Mouse (Mus musculus): ENCODE results near the gene Cdh13. TPM values are rescaled to one million over a fixed set of nuclear protein-coding genes. Genes with fewer than 3 reads are reported as not detected.

The Cdh13 gene
- total RNA-seq, 4 experiments from 2014 or later: 74.1 to 101 (median 94.7) TPM

DNA sequence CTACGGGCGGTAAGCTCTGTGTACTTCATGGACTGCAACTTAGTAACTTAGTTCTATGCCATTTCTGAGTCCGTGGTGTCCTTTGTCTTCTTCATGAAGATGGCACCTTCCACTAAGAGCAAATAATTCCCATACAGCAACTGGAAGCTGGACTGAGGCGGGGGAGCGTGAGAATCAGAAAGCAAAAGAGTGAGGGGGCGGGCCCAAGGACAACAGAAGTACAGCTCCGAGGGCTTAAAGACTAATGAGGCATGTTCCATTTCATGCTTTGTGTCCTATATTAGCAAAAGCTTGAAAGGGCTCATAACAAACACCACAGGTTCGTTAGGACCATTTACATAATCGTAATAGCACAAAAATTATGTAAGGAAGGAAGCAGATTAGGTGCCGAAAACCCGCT, 618.9 kb downstream of the Cdh13 start:
- DNase-seq (ENCODE audit: low spot score in 2 of 2): no peak

DNA sequence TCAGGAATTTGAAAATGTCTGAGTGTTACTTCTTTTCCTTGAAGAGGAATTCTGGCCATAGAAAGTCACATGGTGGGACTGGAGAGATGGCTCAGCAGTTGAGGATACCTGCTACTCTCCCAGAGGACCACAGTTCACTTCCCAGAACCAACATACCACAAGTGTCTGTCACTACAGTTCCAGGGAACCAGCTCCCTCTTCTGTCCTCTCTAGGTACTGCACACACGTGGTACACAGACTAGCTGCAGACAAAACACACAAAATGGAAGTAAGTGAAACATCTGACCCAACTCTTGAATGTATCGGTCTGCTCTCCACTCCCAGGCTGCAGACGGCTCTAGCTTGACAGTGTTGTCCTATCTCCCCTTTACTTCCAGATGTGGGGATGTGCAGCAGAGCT, 633.0 kb downstream of the Cdh13 start:
- no peak for DNase-seq (ENCODE audit: low spot score in 2 of 2)

GRCm38 (mm10) chr8:118937412-118937811, 653.9 kb downstream of the Cdh13 start:
- DNase-seq (ENCODE audit: low spot score in 2 of 2): no peak

GRCm38 (mm10) chr8:118938025-118938424, 654.5 kb downstream of the Cdh13 start:
- DNase-seq (ENCODE audit: low spot score in 2 of 2): no peak

- DNase-seq (ENCODE audit: low spot score in 2 of 2): no peak
Observed at GRCm38 (mm10) chr8:118951766-118952741, 668.5 kb downstream of the Cdh13 start.

GRCm38 (mm10) chr8:118956109-118956508, 672.6 kb downstream of the Cdh13 start:
- no peak for DNase-seq (ENCODE audit: low spot score in 2 of 2)

DNA sequence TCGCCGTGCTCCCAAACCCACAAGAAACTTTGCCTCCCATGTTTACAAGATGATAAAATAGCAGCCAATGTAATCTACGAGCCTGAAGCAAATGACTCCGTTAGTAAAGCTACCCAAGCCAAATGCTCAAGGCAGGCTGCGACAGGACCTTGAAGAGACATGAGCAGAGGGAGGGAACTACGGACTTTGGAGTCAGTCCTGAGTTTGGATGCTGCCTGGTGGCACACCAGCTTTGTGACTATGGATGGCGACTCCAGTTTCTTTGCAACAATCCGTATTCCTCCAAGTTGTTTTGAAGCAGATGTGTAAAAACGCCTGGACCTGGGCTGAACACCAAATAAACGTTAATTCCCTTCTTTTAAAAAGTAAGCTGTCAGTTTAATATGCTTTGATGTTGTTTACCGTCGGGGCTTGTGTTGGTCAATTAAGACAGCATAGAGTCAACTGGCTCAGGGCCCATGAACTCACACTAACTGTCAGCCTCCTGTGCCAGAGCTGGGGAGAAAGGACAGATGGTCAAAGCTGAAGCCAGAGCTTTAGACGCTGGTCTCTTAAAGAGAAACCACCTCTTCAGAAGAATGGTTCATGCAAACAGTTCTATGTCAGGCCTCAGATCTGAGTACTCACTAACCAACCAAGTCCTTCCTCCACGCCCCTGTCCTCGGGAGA, 678.5 kb downstream of the Cdh13 start:
- DNase-seq (ENCODE audit: low spot score in 2 of 2): no peak

- DNase-seq (ENCODE audit: low spot score in 2 of 2): no peak
Observed at GRCm38 (mm10) chr8:118965101-118965840, 681.7 kb downstream of the Cdh13 start.

- no peak for DNase-seq (ENCODE audit: low spot score in 2 of 2)
Observed at GRCm38 (mm10) chr8:118968896-118969295, 685.4 kb downstream of the Cdh13 start.

- no peak for DNase-seq (ENCODE audit: low spot score in 2 of 2)
Observed at GRCm38 (mm10) chr8:118979800-118980199, 696.3 kb downstream of the Cdh13 start.

GRCm38 (mm10) chr8:118983724-118984123, 700.2 kb downstream of the Cdh13 start:
- DNase-seq (ENCODE audit: low spot score in 2 of 2): no peak

GRCm38 (mm10) chr8:118986796-118987195, 703.3 kb downstream of the Cdh13 start:
- no peak for DNase-seq (ENCODE audit: low spot score in 2 of 2)

DNA sequence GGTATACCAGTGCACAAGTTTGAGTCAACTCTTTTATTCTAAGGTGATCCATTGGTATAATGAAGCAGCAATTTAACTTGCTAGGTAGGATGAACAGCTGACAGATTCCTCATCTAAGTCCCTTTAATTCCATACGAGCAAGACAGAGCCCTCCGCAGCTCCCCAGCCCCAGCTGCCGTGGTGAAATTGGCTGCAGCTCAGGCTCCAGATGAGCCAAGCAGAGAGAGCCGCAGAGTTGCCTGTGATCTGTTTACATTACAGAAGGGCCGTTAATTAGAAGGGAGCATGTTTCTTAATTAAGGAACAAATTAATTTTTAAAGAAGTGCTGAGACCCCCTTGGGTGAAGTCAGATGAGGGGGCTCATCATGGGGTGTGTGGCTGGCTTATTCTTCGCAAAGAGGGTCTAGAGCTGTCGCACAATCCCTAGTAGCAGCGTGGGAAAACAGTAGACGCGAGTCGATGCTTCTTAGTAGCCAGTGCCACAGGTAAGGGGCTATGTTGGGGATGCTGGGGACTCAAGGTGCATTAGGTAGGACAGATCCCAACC, 712.2 kb downstream of the Cdh13 start:
- no peak for DNase-seq (ENCODE audit: low spot score in 2 of 2)

- no peak for DNase-seq (ENCODE audit: low spot score in 2 of 2)
Observed at GRCm38 (mm10) chr8:119000595-119000994, 717.1 kb downstream of the Cdh13 start.

DNA sequence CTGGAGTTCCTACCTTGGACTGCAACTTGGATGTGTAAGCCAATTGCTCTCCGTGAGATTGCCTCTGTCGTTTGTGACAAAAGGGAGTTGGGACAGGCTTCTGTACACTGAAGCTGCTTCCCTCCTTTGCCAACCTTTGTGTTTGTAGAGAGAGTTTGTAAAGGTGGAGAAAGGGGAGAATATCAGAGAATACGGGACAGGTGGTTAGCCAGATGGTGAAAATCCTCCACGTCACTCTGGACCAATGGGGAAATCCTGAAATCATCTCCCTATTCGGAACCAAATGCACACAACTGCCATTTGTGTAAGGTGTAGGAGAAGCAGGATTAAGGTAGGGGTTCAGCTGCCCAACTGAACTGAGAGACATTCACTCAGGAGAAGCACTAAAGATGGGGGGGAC, 721.3 kb downstream of the Cdh13 start:
- no peak for DNase-seq (ENCODE audit: low spot score in 2 of 2)

DNA sequence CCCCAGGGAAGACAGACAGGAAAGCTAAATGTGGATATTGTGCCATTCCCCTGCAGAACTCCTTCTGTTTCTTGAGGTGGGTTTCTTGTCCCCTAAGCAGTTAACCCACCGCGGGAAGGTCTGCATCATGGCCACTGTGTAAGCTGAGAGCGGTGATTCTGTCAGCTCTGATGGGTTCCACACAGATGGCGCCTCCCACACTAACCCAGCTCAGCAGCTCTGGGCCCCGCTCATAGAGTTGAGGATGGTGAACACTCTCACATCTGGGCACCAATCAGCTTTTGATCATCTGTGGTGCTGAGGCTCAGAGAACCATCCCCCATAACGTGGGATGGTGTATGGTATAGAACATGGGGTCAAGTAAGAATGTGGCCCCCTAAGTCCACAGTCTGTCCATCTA, 735.1 kb downstream of the Cdh13 start:
- no peak for DNase-seq (ENCODE audit: low spot score in 2 of 2)

GRCm38 (mm10) chr8:119020781-119021180, 737.2 kb downstream of the Cdh13 start:
- no peak for DNase-seq (ENCODE audit: low spot score in 2 of 2)

DNA sequence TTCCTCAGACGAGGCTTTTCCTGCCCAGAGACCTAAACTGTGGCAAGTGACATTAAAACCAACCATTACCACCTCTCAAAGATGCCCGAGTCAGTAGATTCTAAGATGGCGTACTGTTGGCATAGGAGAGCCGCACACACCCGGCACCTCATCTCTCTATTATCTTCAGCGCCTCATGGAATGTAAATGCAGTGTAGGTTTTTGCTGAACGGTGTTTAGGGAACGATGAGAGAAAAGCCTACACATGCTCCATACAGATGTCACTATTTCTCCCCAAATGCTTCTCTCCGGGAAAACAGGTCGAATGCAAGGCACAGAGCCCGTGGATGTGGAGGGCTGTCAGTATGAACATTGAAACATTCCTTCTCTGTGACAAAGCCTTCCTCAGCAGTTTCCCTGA, 737.9 kb downstream of the Cdh13 start:
- no peak for DNase-seq (ENCODE audit: low spot score in 2 of 2)

DNA sequence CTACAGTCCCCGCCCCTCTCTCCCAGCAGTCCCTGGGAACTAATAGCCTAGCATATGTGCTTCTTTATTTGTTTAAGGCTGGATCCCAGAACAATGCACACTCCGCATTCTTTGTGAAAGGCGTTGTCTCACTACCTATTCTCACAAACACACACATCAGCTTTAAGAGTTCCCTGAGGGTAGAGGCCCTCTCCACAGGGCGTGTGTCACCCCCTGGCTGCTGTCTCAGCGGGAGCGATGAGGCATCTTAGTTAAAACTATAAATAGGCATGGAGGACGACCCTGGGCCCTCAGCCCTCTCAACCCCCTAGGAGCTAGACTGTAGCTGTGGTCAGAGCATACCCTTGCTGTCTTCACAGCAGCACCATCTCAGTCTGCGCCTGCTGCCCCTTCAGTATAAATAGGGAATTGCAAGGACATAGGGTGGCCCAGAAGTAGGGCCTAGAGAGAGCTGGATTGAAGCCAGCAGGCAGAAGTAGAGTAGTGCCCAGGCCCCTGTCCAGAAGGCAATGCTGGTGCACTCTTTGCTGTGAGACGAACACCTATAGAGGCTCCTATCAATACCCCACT, 738.9 kb downstream of the Cdh13 start:
- no peak for DNase-seq (ENCODE audit: low spot score in 2 of 2)

GRCm38 (mm10) chr8:119033398-119033797, 749.9 kb downstream of the Cdh13 start:
- no peak for DNase-seq (ENCODE audit: low spot score in 2 of 2)

- no peak for DNase-seq (ENCODE audit: low spot score in 2 of 2)
Observed at GRCm38 (mm10) chr8:119034037-119034436, 750.5 kb downstream of the Cdh13 start.

Measured in gastrocnemius, adult 8-10 months (tissue).